Mouse (Mus musculus) embryo, embryonic 9.5 days (tissue): Measurements from ENCODE around the gene 2210408I21Rik.

Experiments used
- DNase-seq: peaks from one replicate; pipeline ENCODE4 v3.0.0-alpha.2; 2017; ENCODE audit errors: extremely low spot score

2210408I21Rik gene

DNA sequence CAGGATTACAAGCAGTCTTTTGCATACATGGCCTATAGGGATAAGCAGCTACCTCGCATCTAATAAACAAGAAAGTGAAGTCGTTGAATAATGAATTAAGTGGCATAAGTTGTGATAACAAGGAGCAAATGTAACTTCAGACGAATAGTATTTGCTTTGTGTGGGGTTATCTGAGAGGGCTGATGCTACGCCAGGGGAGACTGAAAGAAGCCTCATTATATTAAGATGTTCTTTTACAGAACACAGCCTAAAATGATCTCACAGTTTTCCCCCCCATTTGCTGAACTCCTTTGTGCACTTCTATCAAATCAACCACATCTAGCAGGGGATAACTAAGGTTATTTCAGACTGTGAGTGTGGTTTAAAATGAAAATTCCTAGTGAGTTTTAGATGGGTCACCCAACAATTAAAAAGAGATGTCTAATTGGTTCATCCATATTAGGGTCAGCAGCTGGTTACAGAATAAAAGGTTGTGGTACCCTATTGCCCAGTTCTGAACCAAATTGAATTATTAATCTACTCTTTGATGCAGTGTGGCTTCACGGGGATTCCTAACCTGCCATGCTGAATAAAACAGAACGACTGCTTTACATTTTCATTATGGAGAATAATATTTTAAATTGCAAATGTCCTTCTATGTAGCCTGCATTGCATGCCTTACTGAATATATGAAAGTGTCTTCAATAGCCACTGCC is 343.2 kb downstream of the 2210408I21Rik start:
- no peak for DNase-seq

DNA sequence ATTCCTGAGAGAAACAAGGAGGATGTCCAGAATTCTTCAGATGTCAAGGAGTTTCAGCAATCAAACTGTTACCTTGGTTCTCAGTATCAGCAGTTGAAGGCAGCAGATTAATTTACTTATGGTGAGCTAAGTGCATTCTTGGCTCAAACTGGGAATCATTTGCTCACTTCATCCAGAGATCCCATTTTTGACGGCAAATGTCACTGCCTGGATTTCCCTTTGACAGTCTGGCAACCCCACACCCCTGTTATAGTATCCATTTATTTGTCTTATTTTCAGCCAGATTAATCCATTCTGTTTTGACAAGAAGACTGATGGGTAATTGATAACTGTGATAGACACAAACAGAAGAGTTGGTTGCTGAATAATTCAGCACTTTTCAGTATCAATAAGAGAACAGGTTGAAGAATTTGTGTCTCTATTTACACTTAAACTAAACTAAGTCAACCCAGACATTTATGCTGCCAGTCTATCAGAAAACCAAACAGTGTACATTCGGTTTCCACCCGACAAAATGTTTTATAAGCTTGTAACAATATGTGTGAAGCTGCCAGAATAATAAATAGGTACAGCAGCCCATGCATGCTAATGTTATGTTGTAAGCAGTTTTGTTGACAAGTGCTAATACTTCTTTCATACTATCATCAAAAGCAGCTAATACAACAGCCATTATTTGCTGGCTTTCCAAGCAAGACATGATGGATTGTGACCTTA is 354.8 kb downstream of the 2210408I21Rik start:
- DNase-seq: no peak

DNA sequence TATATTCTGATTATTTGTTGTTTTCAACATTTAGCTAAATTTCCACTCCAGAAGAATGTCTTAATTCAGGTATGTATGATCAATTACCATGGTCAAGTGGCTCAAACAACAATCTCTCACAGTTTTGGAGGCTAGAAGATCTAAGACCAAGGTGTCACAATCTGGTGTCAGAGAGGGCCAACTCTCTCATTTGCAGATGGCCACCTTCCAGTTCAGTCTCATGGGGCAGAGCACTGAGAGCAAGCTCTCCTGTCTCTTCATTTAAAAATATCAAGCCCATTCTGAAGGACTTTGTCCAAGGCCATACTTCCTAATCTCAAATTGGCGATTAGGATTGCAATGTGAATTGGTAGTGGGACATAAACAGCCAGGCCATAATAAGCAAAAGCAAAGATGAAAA is 378.7 kb downstream of the 2210408I21Rik start:
- no peak for DNase-seq

DNA sequence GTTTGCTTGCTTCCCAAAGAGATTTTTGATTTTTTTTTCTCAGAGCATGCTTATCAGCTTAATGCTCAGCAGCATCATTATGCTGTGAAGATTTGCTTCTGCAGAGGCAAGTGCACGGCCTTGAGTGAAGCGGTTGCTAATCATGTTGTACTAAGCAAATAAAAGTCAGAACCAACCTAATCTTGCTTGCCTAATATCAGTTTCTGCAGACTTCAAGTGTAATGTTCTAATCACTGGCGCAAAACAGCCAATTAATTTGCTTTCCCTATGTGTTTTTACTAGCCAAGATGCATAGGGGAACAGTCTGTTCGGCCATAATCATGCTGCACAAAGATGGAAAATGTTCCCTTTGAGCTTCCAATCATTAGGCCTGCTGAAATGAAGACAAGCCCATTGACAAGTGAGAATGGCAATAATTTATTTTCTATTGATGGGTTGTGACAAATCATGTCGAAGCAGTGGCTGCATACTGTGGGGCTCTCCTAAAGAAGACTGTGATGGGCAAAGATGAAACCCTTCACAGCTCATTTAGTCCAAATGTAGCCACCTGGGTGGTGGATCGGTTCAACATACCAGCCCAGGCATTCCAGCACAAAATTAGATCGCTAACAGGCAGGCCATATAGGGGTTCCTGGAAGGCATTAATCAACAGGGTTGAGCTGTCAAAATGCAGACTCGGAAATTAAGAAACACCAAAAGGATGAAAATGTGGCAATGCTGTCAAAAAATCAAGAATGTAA is 393.8 kb downstream of the 2210408I21Rik start:
- no peak for DNase-seq

DNA sequence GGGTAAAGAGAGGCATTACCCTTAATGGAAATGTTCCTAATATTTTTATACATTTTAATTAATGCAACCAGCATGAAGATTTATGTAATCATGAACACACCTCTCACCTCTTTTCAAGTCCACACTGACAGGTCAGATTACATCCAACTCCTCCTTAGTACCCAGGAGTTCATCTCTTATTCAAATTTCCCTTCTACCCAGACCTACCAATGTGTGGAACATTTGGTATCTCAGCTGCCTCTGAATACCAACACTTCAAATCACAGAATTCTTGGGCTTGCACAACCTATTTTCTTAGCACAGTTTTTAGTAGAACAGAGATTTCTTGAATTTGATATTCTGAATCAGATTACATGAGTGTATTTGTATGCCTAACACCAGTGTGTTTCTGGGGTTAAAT is 394.4 kb downstream of the 2210408I21Rik start:
- no peak for DNase-seq

DNA sequence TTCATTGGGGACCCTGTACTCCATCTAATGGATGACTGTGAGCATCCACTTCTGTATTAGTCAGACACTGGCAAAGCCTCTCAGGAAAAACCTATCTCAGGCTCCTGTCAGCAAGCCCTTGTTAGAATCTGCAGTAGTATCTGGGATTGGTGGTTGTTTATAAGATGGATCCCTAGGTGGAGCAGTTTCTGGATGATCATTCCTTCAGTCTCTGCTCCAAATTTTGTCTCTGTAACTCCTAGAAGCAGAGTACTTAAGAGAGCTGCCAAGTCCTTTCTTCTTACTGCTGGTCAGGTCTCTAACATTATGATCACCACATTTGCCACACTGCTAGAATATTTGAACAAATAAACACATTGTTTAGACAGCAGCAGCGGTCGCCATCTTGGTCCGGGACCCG is 402.1 kb downstream of the 2210408I21Rik start:
- DNase-seq: no peak

DNA sequence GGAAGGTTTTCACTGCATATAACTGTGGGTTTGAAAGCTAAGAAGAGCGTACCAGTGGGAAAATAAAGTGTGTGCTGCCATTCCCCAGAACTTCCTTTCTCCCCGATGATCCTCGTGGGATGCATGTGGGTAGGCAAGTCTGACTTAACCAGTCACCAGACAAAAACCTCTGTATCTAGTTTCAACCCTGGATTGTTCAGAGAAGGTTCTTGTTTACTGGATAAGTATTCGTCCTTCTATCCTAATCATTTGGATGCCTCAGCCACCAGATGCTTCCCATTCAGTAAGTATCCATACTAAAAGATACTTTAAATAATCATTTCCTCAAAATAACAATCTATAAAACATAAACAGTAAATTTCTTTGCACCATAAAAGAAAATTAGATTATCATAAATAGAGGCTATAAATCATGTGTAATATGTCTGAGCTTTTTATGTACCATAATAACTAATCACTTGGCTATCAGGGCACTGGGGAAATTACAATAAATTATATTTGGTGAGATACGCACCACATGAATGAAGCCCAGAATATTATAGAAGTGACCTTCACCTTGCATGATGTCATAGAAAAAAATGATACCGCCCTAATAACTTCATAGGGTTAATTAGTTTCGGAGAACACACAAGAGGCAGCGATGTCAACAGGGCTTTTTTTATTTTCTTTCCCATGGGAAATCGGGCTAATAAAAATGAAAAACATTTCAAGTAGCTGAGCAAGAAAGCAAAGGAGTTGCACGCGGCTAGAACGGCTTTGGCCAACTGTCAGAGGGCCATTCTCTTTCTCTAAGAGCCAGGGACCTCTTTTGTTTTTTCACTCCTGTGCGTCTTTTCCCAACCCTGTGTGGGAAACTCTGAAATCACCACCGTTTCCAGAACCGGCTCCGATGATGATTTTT is 412.4 kb downstream of the 2210408I21Rik start:
- DNase-seq: no peak

DNA sequence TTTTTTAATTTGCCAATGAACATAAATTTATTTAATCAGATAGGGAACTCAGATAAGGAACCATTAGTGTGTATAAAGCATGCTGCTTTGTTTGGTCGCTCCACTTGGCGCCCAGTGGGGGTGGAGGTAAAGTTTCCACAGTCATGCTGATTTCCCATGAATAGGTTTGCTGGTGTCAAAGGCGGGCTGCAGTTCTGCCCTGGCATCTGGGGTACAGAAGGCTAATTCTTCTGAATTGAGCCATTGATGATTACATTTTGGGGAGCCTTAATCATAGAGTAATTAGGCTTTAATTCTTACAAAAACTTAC is 413.0 kb downstream of the 2210408I21Rik start:
- peak; percentile 49 for DNase-seq

DNA sequence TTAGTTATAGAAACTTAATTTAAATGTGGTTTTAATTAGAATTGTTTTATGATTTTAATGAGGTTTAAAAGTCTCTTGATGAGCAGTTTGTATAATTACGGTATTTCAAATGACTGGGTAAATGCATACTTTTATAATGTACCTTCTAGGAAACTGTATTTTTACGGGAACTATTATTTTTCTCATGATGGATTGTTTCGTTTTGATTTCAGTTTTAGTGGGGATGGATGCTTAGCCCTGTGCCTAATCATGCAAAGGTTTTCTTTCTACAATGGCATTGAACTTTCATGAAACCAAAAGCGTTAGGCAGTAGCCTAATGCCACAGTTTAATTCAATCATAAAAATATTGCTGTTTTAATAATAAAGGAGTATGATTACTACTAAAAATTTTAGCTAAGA is 413.4 kb downstream of the 2210408I21Rik start:
- no peak for DNase-seq

DNA sequence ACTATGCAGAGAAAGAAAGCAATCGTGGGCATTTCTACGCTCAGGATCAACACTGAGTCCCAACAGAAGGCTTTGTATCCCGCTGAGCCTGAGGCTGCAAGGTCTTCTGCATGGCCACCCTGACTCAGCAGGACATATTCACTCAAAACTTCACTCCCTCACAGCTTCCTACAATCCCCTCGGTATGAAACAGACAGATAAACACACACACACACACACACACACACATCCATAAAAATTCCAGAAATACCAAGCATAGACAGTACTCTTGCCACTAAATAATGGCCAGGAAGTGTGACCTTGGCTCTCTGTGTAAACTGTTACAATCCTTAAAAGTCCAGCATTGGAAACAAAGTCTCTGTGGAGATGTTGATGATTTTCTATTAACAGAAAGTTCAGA is 458.7 kb downstream of the 2210408I21Rik start:
- no peak for DNase-seq

DNA sequence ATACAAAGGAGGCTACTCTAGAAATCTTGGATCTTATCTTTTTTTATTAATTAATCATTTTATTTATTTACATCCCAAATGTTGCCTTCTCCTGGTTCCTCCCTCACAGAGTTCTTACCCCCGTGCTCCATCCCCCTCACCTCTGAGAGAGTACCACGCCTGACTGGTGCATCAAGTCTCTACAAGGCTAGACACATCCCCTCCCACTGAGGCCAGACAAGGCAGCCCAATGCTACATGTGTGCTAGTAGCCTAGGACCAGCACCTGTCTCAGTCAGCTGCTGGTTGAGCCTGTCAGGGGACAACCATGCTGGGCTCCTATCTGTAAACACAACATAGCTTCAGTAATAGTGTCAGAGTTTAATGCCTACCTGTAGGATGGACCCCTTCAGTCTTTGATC is 480.0 kb downstream of the 2210408I21Rik start:
- DNase-seq: no peak
